Mouse (Mus musculus) embryonic fibroblast, embryonic 13.5 days (primary cell): ENCODE data around the gene Arl4d.
"Not testable (repeated sequence)": the region's sequence is repeated elsewhere in the genome, so short reads cannot be mapped to it uniquely, and the experiment has no call there.

ENCODE experiments used
- CTCF ChIP-seq: IDR thresholded peaks from 2 replicates; pipeline ENCODE4 v1.5.1; 2011; ENCODE audit warnings: mild to moderate bottlenecking, control low read depth, low read length, moderate library complexity, borderline replicate concordance; ENCODE audit not compliant: insufficient read depth
- POLR2A ChIP-seq: IDR thresholded peaks from 2 replicates; pipeline ENCODE4 v1.6.1; 2011; ENCODE audit warnings: low read depth, mild to moderate bottlenecking, control low read depth, low read length, moderate library complexity

- not testable (repeated sequence) for TF ChIP-seq CTCF
- TF ChIP-seq POLR2A: peak; percentile 69
Observed at GRCm38 (mm10) chr11:101641710-101642642, 23.4 kb upstream of the Arl4d start.
